In genomic region chr2:116974569-116975060, GRCm38 (mm10) we compare ENCODE assay signal across 8 mouse cellular contexts.
DNase-seq lines count a peak whose midpoint lies in the region; ATAC-seq and TF ChIP-seq lines count a peak whose summit lies in the region.

No protein-coding gene starts in this region.

- no peak for ATAC-seq in heart, embryonic 13.5 days (ENCODE audit: extremely low read depth, insufficient number of reproducible peaks, low FRiP score, low TSS enrichment)
- no peak for ATAC-seq in hindbrain, embryonic 13.5 days (ENCODE audit: low FRiP score)
- no peak for ATAC-seq in midbrain, embryonic 14.5 days (ENCODE audit: low FRiP score, low TSS enrichment)

- H3K27ac ChIP-seq in heart, embryonic 13.5 days (replicated peaks), result peak overlapping the region; percentile 95
- peak overlapping the region; percentile 99 for H3K27ac ChIP-seq in bone marrow macrophage, adult 2 months (ENCODE audit: insufficient read depth, low read depth, low read length)
- H3K27ac ChIP-seq in hindbrain, embryonic 13.5 days, result peak overlapping the region; percentile 96
- peak overlapping the region; percentile 94 for H3K27ac ChIP-seq in midbrain, embryonic 14.5 days (replicated peaks; ENCODE audit: low read depth, low read length)

- intact Hi-C loops in heart, postnatal 10 days (cut with DNase I), result loop anchor here (5.0 kb wide), 1 partner anchor 52 kb away; no protein-coding TSS in a partner anchor

- peak overlapping the region; percentile 70 for H3K4me3 ChIP-seq in heart, embryonic 13.5 days
- peak overlapping the region; percentile 73 for H3K4me3 ChIP-seq in bone marrow macrophage, adult 2 months (ENCODE audit: insufficient read depth, low read length)
- H3K4me3 ChIP-seq in hindbrain, embryonic 13.5 days, result peak overlapping the region; percentile 55
- H3K4me3 ChIP-seq in midbrain, embryonic 14.5 days (replicated peaks; ENCODE audit: low read depth, low read length), result peak overlapping the region; percentile 49; the same call in 1 of the 2 replicates

- TF ChIP-seq POLR2A in bone marrow macrophage, adult 2 months (IDR thresholded peaks at IDR 0.05; ENCODE audit: borderline replicate concordance, low read depth, low read length), result no peak

- peaks cover 54% of the 10 kb centered on the region for H3K4me1 ChIP-seq in heart, embryonic 13.5 days
- H3K4me1 ChIP-seq in bone marrow macrophage, adult 2 months (ENCODE audit: control insufficient read depth, insufficient read depth, low read length), result peaks cover 58% of the 10 kb centered on the region
- H3K4me1 ChIP-seq in hindbrain, embryonic 13.5 days (replicated peaks), result peaks cover 67% of the 10 kb centered on the region
- peaks cover 28% of the 10 kb centered on the region for H3K4me1 ChIP-seq in midbrain, embryonic 14.5 days (ENCODE audit: control insufficient read depth, insufficient read depth, low read length)

- no peaks in the 10 kb centered on the region for H3K27me3 ChIP-seq in heart, embryonic 13.5 days (replicated peaks)
- no peaks in the 10 kb centered on the region for H3K27me3 ChIP-seq in hindbrain, embryonic 13.5 days
- no peaks in the 10 kb centered on the region for H3K27me3 ChIP-seq in midbrain, embryonic 14.5 days (ENCODE audit: control insufficient read depth, insufficient read depth, low read length)

- no peaks in the 10 kb centered on the region for H3K9me3 ChIP-seq in heart, embryonic 13.5 days
- no peaks in the 10 kb centered on the region for H3K9me3 ChIP-seq in hindbrain, embryonic 13.5 days
- no peaks in the 10 kb centered on the region for H3K9me3 ChIP-seq in midbrain, embryonic 14.5 days (ENCODE audit: control insufficient read depth, low read length)

- whole genome bisulfite sequencing in heart, embryonic 13.5 days, result 38% methylated on average over 7 of the region's 7 CpGs
- WGBS in hindbrain, embryonic 13.5 days, result 10% methylated on average over 7 of the region's 7 CpGs
- WGBS in midbrain, embryonic 14.5 days, result 8% methylated on average over 7 of the region's 7 CpGs

- H3K36me3 ChIP-seq in heart, embryonic 13.5 days, result no peaks in the 10 kb centered on the region
- H3K36me3 ChIP-seq in hindbrain, embryonic 13.5 days, result no peaks in the 10 kb centered on the region
- H3K36me3 ChIP-seq in midbrain, embryonic 14.5 days (ENCODE audit: control insufficient read depth, insufficient read depth, low read length), result no peaks in the 10 kb centered on the region

- peak overlapping the region; percentile 78 for H3K4me2 ChIP-seq in heart, embryonic 13.5 days
- peak overlapping the region; percentile 74 for H3K4me2 ChIP-seq in hindbrain, embryonic 13.5 days
- peak overlapping the region; percentile 70 for H3K4me2 ChIP-seq in midbrain, embryonic 14.5 days (ENCODE audit: low read length)

- peak overlapping the region; percentile 87 for H3K9ac ChIP-seq in heart, embryonic 13.5 days
- H3K9ac ChIP-seq in hindbrain, embryonic 13.5 days, result peak overlapping the region; percentile 89; the same call in 1 of the 2 replicates
- no peak overlapping the region; the same call in 1 of the 2 replicates for H3K9ac ChIP-seq in midbrain, embryonic 14.5 days (replicated peaks; ENCODE audit: low read length)

- DNase-seq in heart, postnatal 10 days, result no peak
- no peak for DNase-seq in midbrain, embryonic 14.5 days
- no peak for DNase-seq in thymus, postnatal 25 days
- no peak for DNase-seq in adrenal gland, adult 2 months
- DNase-seq in right cerebral cortex, postnatal 14 days, result no peak

- TF ChIP-seq CTCF in bone marrow macrophage, adult 2 months (IDR thresholded peaks at IDR 0.05; ENCODE audit: low read depth, low read length), result no peak
